Comparison of ENCODE assay signal across 9 mouse cellular contexts in the genomic region with DNA sequence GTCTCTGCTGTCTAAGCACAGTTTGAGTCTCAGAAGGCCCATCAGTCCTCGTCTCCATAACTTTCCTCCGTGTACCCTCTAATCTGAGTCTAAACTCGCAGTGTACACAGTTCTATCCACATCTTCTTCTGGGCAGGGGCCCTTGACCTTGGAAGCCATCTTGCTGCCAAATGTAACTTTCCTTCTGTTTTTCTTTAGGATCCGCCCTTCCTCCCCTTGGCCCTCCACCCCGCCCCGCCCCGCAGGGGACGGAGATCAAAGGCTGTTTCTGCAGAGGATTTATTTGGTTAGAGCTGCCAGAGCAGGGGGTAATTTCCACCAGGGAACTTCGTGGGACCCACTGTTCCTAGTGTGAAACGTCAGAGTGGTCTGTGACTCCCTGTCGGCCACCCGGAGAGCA. TPM values are rescaled to one million over a fixed set of nuclear protein-coding genes. Genes with fewer than 3 reads are reported as not detected.
DNase-seq lines count a peak whose midpoint lies in the region.
"Had no signal": no experiment of that assay in that cellular context is flagged by ENCODE, and none has a peak within 500 bp of the region (broad histone marks: within the 10 kb centered on the region; RNA-seq: fewer than 3 reads in every experiment).

No protein-coding gene starts in this region.

- peaks cover 57% of the 10 kb centered on the region for H3K36me3 ChIP-seq in embryonic facial prominence, embryonic 10.5 days (replicated peaks)

- peak overlapping the region; percentile 32; the same call in 1 of the 2 replicates for H3K27ac ChIP-seq in embryonic facial prominence, embryonic 10.5 days (replicated peaks)

- H3K4me3 ChIP-seq in embryonic facial prominence, embryonic 10.5 days: no peak overlapping the region

- intact Hi-C loops in heart, postnatal 36 days (cut with DNase I): no loop called here

- H3K27me3 ChIP-seq in embryonic facial prominence, embryonic 10.5 days (replicated peaks; ENCODE audit: low read depth, poor library complexity, severe bottlenecking): no peaks in the 10 kb centered on the region

- peaks cover 47% of the 10 kb centered on the region for H3K4me1 ChIP-seq in embryonic facial prominence, embryonic 10.5 days

- DNase-seq in heart, adult 18-20 months: peak; percentile 43 to 60
- no peak for DNase-seq in heart, postnatal 36 days
- peak; percentile 37 for DNase-seq in kidney, postnatal 10 days
- DNase-seq in kidney, adult 18-20 months: no peak
- DNase-seq in ZHBTc4 (ENCODE audit: low read depth, low spot score): peak; percentile 67
- DNase-seq in embryonic facial prominence, embryonic 10.5 days (ENCODE audit: low spot score): no peak
- DNase-seq in natural killer cell, adult 2 months (ENCODE audit: low spot score in 2 of 2): no peak
- DNase-seq: liver, postnatal 0 days had no signal

- no peaks in the 10 kb centered on the region for H3K9me3 ChIP-seq in embryonic facial prominence, embryonic 10.5 days

- 39% methylated on average over 12 of the region's 12 CpGs for WGBS in embryonic facial prominence, embryonic 10.5 days

RNA-seq across cellular contexts. Expression of a gene that starts 18.3 kb away (rescaled TPM):
- total RNA-seq in heart, adult 18-20 months (2021): 1 to 10 TPM; 3.0 to 4.1 TPM
- 1 to 10 TPM; 4.2 to 7.4 TPM for total RNA-seq in heart, postnatal 36 days (2021)
- polyA plus RNA-seq in embryonic facial prominence, embryonic 10.5 days (2016; fragmentation: Nextera tagmentation; extraction: Ambion mirVana): 31.6 and 32.6 TPM in 2 replicates

RNA-seq across cellular contexts. Expression of a gene that starts 25.3 kb away (rescaled TPM):
- total RNA-seq in heart, adult 18-20 months (2021): 1 to 10 TPM; 2.2 to 2.6 TPM
- total RNA-seq in heart, postnatal 36 days (2021): 1 to 10 TPM; 2.5 to 5.5 TPM
- polyA plus RNA-seq in embryonic facial prominence, embryonic 10.5 days (2016; fragmentation: Nextera tagmentation; extraction: Ambion mirVana): 3.8 and 4.1 TPM in 2 replicates
- total RNA-seq: CH12.LX had no signal

RNA-seq across cellular contexts. Expression of a gene that starts 30.1 kb away (rescaled TPM):
- total RNA-seq in heart, adult 18-20 months (2021): 1,000 to 10,000 TPM; 3,376 to 3,486 TPM
- total RNA-seq in heart, postnatal 36 days (2021): 1,000 to 10,000 TPM; 2,657 to 2,874 TPM
- 12.3 and 12.9 TPM in 2 replicates for polyA plus RNA-seq in embryonic facial prominence, embryonic 10.5 days (2016; fragmentation: Nextera tagmentation; extraction: Ambion mirVana)
- total RNA-seq: CH12.LX had no signal

RNA-seq across cellular contexts. Expression of a gene that starts 31.1 kb away (rescaled TPM):
- 100 to 1,000 TPM; 136 to 143 TPM for total RNA-seq in heart, adult 18-20 months (2021)
- 100 to 1,000 TPM; 132 to 137 TPM for total RNA-seq in heart, postnatal 36 days (2021)
- 2.8 and 3.7 TPM in 2 replicates for polyA plus RNA-seq in embryonic facial prominence, embryonic 10.5 days (2016; fragmentation: Nextera tagmentation; extraction: Ambion mirVana)
- total RNA-seq: CH12.LX had no signal

RNA-seq across cellular contexts. Expression of a gene that starts 47.0 kb away (rescaled TPM):
- 1 to 10 TPM; 4.1 to 5.8 TPM for total RNA-seq in heart, adult 18-20 months (2021)
- 1 to 10 TPM; 6.0 to 6.6 TPM for total RNA-seq in heart, postnatal 36 days (2021)
- 13.2 and 13.4 TPM in 2 replicates for polyA plus RNA-seq in embryonic facial prominence, embryonic 10.5 days (2016; fragmentation: Nextera tagmentation; extraction: Ambion mirVana)

Comparison
In these comparisons a context has a peak if more than half of its experiments do, and no peak if none do; other contexts are left out.
1. DNase-seq: peak in heart, adult 18-20 months (2 of 2), kidney, postnatal 10 days (single experiment) and ZHBTc4 (single experiment); none in heart, postnatal 36 days (0 of 2), kidney, adult 18-20 months (single experiment), embryonic facial prominence, embryonic 10.5 days (single experiment) and natural killer cell, adult 2 months (0 of 2).